Mouse (Mus musculus) lung, postnatal 4 days (tissue): ENCODE results near the gene Klra1.
"Not testable (repeated sequence)": the region's sequence is repeated elsewhere in the genome, so short reads cannot be mapped to it uniquely, and the experiment has no call there.

ENCODE experiments used
- DNase-seq, 2 experiments: peaks; one replicate each; pipeline ENCODE4 v3.0.0; 2021

Gene Klra1

DNA sequence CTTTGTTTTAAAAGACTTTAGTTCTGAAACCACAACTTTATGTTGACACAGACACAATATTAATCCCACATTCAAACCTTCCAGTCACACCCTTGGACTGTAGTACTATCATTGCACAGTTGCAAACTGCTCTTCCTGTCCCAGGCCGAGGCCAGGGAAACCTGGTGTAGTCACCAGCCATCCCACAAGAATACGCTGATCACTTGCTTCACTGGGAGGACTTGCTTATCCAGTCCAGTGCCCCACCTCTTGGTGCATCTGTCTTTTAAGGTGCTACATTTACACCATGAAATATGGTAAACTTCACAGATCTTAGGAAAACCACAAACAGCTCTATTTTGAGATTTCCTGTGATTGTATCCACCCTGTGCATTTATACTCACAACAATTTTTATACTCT lies at the start of gene Klra1:
Klra1 (minus strand) TSS at position 125 of the 400 bp plus-strand sequence.
- no peak for DNase-seq

DNA sequence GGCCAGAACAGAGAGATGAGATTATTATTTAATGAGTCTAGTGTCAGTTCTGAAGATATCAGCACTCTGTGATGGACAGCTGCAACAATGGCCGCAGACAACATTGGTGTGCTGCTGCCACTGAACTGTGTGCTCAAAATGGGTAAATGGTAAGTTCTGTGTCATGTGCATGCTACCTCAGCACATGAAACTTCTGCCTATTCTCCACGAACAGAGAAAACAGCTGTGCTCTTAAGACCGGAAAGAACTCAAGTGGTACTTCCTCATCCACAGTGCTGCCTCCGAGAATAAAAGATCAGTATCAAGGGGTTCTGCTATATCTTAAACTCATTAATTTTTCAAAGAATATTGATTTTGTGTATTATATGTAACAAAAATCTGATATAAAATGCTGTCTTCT lies 42.8 kb upstream of the Klra1 start:
- no peak for DNase-seq

DNA sequence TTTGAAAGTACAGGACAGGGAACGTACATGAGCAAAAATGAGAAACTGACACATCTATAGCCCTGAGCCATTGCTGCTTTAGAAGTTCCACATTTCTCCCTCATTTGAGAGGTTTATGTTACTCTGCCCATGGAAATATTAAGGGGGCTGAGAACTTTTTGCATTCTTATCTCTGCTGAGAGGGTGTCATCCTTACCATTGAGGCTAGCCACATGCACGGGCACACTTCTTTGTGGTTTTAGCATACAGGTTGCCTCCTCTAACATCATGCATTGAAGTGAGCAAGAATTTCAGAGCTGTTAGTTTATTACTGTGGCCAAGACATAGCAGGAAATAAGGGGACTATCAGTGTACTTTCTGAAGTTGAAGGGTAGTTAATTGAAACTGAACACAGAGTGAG lies 32.5 kb upstream of the Klra1 start:
- DNase-seq, result no peak

- no peak for DNase-seq
Observed at GRCm38 (mm10) chr6:130404882-130405281, 18.2 kb upstream of the Klra1 start.

DNA sequence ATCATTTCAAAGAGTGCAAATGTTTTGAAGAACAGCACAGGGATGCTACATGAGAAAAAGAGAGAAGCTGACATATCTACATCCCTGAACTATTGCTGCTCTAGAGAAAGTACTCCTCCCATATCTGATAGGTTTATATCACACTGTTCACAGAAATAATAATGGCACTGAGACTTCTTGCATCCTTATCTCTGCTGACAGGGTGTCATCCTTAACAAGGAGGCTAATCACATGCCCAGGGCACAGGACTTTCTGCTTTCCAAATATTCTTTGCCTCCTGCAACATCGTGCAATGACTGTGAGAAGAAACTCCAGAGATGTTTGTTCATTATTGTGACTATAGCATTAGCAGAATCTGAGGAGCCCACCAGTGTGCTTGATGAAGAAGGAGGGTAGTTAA lies 871 bp downstream of the Klra1 start:
- DNase-seq, result no peak

- no peak for DNase-seq
Observed at GRCm38 (mm10) chr6:130382375-130382774, 4.3 kb downstream of the Klra1 start.

DNA sequence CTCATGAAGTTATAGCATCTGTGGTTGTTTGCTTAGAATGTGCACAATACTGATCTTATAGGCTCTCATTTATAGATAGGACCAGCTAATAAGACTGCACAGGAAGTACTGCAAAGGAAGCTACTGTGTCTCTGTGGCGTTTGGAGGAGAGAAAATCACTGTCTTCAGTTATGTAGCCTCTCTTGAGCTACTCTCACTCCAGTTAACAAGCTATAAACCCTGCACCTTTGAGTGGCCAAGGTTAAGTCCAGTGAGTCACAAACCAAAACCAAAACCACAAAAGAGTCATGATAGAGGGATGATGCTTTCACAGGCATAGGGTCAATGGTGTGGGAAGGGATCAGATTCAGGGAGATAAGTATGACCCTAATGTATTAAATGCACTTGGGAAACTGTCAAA lies 41.3 kb downstream of the Klra1 start:
- DNase-seq, result not testable (repeated sequence)

DNA sequence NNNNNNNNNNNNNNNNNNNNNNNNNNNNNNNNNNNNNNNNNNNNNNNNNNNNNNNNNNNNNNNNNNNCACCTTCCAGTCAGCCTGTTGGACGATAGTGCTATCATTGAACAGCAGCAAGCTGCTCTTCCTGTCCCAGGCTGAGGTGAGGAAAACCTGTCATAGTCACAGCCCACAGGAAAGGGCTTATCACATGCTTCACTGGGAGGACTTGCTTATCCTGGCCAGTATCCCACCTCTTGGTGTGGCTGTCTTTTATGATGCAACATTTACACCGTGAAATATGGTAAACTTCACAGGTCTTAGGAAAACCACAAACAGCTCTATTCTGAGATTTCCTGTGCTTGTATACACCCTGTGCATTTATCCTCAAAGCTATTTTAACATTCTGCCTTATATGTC lies 44.7 kb downstream of the Klra1 start:
- DNase-seq, result not testable (repeated sequence)

GRCm38 (mm10) chr6:130337411-130337810 lies 49.3 kb downstream of the Klra1 start, which contains the start of gene Klra3:
Gene Klra3, minus strand, starts transcription at chr6:130337574.
- DNase-seq, result no peak
